Mouse (Mus musculus): ENCODE results near the gene Krtap5-5.
"Not testable (repeated sequence)": the region's sequence is repeated elsewhere in the genome, so short reads cannot be mapped to it uniquely, and the experiment has no call there.

Krtap5-5 gene

DNA sequence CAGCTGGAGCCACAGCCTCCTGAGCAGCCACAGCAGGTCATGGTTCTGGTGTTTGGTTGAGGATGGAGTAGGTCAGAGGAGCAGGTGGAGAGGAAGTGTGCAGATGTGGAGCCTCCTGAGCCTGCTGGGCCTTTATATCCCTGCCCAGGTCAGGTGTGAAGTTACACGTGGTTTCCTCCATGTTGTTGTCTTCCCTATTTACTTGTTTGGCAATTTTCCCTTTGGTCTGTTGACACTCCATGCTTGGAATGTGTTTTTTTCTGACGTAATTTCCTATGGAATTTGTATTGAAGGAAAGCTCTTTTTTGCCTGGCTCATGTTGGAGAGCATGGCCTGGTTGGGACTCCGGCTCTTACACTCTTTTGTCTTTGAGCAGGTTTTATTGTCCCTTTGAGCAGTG, at the start of gene Krtap5-5:
TSS of gene Krtap5-5 (minus strand) at position 101 of the 400 bp plus-strand sequence.
- DNase-seq (ENCODE audit: low read depth, low spot score), result not testable (repeated sequence)

DNA sequence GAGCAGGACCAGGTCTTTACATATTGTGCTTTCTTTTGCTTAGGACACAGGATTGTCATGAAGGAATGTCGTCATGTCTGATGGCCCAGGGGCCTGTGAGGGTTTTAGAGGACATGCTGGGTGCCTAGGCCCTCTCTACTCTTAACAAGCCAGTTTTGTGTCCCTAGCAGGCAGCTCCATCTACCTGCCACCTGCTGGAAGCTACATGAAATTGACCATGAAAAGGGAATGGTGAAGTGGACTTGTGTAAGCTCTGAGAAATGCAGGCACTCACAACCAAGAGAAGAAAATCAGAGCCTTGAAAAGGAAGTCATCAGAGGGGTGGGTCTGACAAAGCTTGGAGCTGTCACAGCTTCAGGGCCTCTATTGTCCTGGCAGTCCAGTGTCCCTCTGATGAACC, 49.5 kb upstream of the Krtap5-5 start:
- DNase-seq (ENCODE audit: low read depth, low spot score), result not testable (repeated sequence)

DNA sequence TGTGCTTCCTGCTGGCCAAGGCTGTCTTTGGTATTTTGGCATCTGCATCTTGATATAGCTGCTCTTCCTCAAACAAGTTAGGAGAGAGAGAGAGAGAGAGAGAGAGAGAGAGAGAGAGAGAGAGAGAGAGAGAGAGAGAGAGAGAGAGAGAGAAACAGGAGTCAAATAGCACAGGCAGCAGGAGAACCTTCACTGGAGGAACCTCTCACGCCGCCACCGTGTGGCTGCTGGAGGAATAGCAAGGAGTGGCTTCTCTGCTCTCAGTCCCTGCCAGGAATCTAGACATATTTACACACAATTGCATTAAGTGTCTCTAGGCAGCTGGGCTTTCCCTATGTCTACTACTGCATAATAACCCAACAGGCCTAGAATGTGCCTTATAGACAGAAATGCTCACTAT, 48.4 kb upstream of the Krtap5-5 start:
- DNase-seq (ENCODE audit: low read depth, low spot score), result not testable (repeated sequence)

- DNase-seq (ENCODE audit: low read depth, low spot score), result not testable (repeated sequence)
These were observed 44.5 kb upstream of the Krtap5-5 start, which contains the start of gene Gm4559 for GRCm38 (mm10) chr7:142274263-142274662. Gene Gm4559, minus strand, starts transcription at chr7:142274363.

- DNase-seq (ENCODE audit: low read depth, low spot score), result not testable (repeated sequence)
These were observed 28.5 kb upstream of the Krtap5-5 start, which contains the start of gene Gm2431 for GRCm38 (mm10) chr7:142258254-142258653. Gene Gm2431, minus strand, starts transcription at chr7:142258354.

DNA sequence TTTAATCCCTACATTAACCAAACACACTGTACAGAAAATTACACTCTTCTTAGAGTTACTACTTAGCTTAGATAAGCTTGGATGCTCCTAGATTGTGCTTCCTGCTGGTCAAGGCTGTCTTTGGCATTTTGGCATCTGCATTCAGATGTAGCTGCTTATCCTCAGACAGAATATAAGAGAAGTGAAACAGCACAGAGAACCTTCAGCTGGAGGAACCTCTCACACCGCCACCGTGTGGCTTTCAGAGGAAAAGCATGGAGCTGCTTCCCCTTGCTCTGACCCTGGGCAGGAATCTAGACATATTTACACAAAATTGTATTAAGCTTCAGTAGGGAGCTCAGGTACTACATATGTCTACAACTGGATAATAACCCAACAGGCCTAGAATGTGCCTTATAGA, 25.7 kb upstream of the Krtap5-5 start:
- DNase-seq (ENCODE audit: low read depth, low spot score), result no peak

- no peak for DNase-seq (ENCODE audit: low read depth, low spot score)
These were observed 20.1 kb upstream of the Krtap5-5 start for GRCm38 (mm10) chr7:142249824-142250223.

DNA sequence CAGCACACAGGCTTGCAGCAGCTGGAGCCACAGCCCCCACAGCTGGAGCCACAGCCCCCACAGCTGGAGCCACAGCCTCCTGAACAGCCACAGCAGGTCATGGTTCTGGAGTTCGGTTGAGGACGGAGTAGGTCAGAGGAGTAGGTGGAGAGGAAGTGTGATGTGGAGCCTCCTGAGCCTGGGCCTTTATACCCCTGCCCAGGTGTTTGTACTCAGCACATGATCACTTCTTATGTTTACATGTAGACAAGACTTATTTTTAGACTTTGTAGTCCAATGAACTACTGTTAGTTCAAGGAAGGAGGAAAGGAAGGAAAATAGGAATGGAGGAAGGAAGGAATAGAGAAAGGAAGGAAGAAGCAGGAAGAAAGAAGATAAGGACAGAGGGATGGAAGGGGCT, 11.2 kb upstream of the Krtap5-5 start, which contains the start of gene Gm40460:
TSS of gene Gm40460 (minus strand) at position 101 of the 400 bp plus-strand sequence.
- no peak for DNase-seq (ENCODE audit: low read depth, low spot score)

DNA sequence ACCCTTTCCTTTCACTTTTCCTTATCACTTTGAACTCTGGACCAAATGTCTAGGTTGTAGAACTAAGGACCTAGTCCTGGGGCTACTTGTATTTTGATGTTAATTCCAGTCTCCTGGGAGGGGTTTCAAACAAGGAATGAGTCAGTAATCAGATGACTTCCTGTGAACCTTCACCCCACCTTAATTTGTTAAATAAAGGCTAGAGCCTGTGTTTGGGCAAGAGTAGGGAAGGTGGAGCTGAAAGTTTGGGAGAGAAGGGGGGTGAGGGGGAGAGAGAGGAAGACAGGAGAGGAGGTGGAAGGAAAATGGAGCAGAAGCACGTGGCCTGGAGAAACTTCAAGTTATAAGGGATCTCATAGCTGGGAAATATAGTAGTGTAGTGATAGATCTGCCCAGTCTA, 1.8 kb upstream of the Krtap5-5 start:
- peak; percentile 47 for DNase-seq (ENCODE audit: low read depth, low spot score)

- DNase-seq (ENCODE audit: low read depth, low spot score), result no peak
These were observed 5.3 kb downstream of the Krtap5-5 start for GRCm38 (mm10) chr7:142224518-142224917.

DNA sequence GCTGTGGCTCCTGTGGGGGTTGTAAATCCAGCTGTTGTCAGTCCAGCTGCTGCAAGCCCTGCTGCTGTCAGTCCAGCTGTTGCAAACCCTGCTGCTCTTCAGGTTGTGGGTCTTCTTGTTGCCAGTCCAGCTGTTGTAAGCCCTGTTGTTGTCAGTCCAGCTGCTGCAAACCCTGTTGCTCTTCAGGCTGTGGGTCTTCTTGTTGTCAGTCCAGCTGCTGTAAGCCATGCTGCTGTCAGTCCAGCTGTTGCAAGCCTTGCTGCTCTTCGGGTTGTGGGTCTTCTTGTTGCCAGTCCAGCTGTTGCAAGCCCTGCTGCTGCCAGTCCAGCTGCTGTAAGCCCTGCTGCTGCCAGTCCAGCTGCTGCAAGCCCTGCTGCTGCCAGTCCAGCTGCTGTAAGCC, 17.6 kb downstream of the Krtap5-5 start:
- DNase-seq (ENCODE audit: low read depth, low spot score), result not testable (repeated sequence)

DNA sequence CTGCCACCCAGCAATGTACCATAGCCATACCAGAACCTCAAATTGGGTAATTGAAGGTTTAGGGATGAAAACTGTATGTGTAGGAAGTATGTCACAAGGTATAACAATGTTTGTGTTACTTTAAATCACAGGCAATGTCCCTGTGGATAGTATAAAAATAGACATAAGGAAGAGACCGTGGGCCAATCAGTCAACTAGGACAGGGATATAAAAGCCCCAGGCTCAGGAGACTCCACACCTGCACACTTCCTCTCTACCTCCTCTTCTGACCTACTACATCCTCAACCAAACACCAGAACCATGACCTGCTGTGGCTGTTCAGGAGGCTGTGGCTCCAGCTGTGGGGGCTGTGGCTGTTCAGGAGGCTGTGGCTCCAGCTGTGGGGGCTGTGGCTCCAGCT, 18.2 kb downstream of the Krtap5-5 start, which contains the start of gene Gm7579:
TSS of gene Gm7579 (plus strand) at position 301 of the 400 bp plus-strand sequence.
- no peak for DNase-seq (ENCODE audit: low read depth, low spot score)

DNA sequence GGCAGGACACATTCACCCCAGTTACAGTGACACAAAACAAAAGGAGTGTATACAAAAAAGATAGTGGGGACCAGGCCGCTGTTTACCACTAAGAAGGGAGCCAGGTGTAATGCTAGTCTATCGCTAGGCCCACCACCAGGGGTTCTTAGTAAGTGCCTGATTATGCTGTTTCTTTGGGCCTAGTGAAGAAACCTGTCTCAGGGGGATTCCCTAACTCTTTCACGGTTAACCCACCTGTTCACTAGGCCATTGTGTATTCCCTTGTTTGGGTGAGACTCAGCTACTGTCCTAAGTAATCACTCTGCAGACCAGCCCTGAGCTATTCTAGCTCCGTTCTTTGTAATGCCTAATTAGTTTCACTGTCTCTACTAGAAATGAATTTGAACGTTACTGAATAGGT, 22.9 kb downstream of the Krtap5-5 start:
- DNase-seq (ENCODE audit: low read depth, low spot score), result not testable (repeated sequence)

- DNase-seq (ENCODE audit: low read depth, low spot score), result no peak
These were observed 24.3 kb downstream of the Krtap5-5 start for GRCm38 (mm10) chr7:142205488-142205887.

DNA sequence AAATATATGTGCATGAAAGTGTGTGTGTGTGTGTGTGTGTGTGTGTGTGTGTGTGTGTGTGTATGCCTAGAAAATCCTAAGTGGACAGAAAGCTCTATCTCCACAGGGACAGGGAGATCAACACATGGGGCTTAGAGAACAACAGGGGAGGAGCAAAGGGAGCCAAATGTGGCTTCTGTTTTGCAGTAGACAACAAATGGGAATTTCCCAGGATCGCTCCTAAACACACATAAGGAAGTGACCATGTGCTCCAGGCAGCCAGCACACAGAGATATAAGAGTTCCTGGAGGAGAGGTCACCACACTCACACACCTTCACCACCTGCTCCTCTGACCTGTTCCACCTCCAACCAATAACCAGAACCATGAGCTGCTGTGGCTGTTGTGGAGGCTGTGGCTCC, 28.7 kb downstream of the Krtap5-5 start, which contains the start of gene Krtap5-3:
TSS of gene Krtap5-3 (plus strand) at position 301 of the 400 bp plus-strand sequence.
- no peak for DNase-seq (ENCODE audit: low read depth, low spot score)

DNA sequence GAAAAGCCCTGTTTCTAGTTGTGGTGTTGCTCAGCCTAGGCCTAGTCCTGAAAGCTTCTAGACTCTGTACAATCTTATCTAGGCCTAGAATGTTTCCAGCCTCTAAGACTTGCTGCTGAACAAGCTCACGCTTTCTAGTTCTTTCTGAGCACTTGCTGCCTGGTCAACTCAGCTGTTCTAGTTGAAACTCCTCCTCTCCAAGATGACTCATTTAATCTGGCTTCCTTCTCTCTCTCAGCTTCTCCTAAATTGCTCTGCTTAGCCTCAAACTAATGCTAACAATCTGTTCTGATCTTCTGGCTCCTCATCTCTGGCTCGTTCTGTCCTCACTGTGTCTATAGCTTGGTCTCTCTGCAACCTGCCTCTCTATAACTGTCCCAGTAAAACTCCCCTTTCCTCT, 31.0 kb downstream of the Krtap5-5 start:
- no peak for DNase-seq (ENCODE audit: low read depth, low spot score)

DNA sequence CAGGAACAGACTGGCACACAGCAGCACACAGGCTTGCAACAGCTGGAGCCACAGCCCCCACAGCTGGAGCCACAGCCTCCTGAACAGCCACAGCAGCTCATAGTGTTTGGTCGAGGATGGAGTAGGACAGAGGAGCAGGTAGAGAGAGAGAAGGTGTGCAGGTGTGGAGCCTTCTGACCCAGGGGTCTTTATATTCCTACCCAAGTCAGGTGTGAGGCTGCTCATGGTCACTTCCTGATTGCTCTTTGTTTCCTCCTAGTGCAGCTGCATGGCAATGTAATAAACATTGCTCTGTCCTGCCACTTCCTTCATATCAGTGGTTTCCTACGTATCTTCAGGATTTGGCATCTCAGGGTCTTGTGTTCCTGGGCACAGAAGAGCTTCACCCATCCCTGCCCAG, 39.5 kb downstream of the Krtap5-5 start, which contains the start of gene Gm10153:
TSS of gene Gm10153 (minus strand) at position 101 of the 400 bp plus-strand sequence.
- DNase-seq (ENCODE audit: low read depth, low spot score), result no peak

DNA sequence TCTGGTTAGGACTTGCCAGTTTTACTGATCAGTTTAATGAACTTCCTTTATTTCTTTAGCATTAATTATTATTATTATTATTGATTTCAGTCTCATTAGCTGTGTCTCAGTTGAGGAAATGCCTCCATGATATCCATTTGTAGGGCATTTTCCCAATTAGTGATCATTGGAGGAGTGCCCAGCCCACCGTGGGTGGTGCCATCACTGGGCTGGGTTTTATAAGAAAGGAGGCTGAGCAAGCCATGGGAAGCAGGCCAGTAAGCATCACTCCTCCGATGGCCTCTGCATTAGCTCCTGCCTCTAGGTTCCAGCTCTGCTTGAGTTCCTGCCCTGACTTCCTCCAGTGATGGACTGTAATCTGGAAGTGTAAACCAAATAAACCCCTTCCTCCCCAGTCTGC, 41.6 kb downstream of the Krtap5-5 start:
- DNase-seq (ENCODE audit: low read depth, low spot score), result no peak

- no peak for DNase-seq (ENCODE audit: low read depth, low spot score)
These were observed 48.8 kb downstream of the Krtap5-5 start for GRCm38 (mm10) chr7:142181021-142181420.
